Mouse (Mus musculus): ENCODE measurements at regions not wholly inside any gene's neighbourhood (a gene's known extent, or its start where the extent isn't known, plus 50 kb on each side); places are given as distances from the start of the nearest gene placed in this dataset.
"Not testable (repeated sequence)": the region's sequence is repeated elsewhere in the genome, so short reads cannot be mapped to it uniquely, and the experiment has no call there.

GRCm38 (mm10) chr3:84390769-84391168 is 84.1 kb upstream of the Trim2 start:
- Histone ChIP-seq H3K9ac (ENCODE audit: low read depth, low read length) (no peak overlapping the region), H3K4me1 (ENCODE audit: control insufficient read depth, insufficient read depth, low read length) (no peaks in the 10 kb centered on the region), H3K79me2 (replicated peaks; ENCODE audit: control insufficient read depth, insufficient read depth, low read length) (no peaks in the 10 kb centered on the region), H3K27ac (no peak overlapping the region), H3K36me3 (ENCODE audit: control insufficient read depth, insufficient read depth, low read length) (no peaks in the 10 kb centered on the region), H3K27me3 (ENCODE audit: control insufficient read depth, insufficient read depth, low read length) (no peaks in the 10 kb centered on the region), H3K4me3 (no peak overlapping the region)
- intact Hi-C loops (cut with DNase I), result no loop called here
- no peak for DNase-seq
- TF ChIP-seq EP300 (IDR thresholded peaks at IDR 0.05; ENCODE audit: insufficient read depth, low read depth, low read length) (no peak), CTCF (IDR thresholded peaks at IDR 0.05) (no peak), POLR2A (IDR thresholded peaks at IDR 0.05; ENCODE audit: insufficient read depth, low read depth, low read length) (no peak)
- 65% methylated on average over 5 of the region's 5 CpGs for WGBS

- WGBS, result 78% methylated on average over 6 of the region's 6 CpGs
- intact Hi-C loops (cut with DNase I), result no loop called here
- no peak for TF ChIP-seq POLR2A (IDR thresholded peaks at IDR 0.05; ENCODE audit: insufficient read depth, low read depth, low read length)
- TF ChIP-seq EP300 (IDR thresholded peaks at IDR 0.05; ENCODE audit: insufficient read depth, low read depth, low read length), result no peak
- TF ChIP-seq CTCF (IDR thresholded peaks at IDR 0.05), result no peak
Observed at GRCm38 (mm10) chr3:84388486-84388885, 81.8 kb upstream of the Trim2 start.

GRCm38 (mm10) chr3:84385656-84386055 is 79.0 kb upstream of the Trim2 start:
- no peaks in the 10 kb centered on the region for H3K36me3 ChIP-seq (ENCODE audit: control insufficient read depth, insufficient read depth, low read length)
- H3K4me3 ChIP-seq, result no peak overlapping the region
- intact Hi-C loops (cut with DNase I), result no loop called here
- no peak overlapping the region for H3K9ac ChIP-seq (ENCODE audit: low read depth, low read length)
- H3K79me2 ChIP-seq (replicated peaks; ENCODE audit: control insufficient read depth, insufficient read depth, low read length), result no peaks in the 10 kb centered on the region
- WGBS, result 64% methylated on average over 5 of the region's 5 CpGs
- H3K4me1 ChIP-seq (ENCODE audit: control insufficient read depth, insufficient read depth, low read length), result no peaks in the 10 kb centered on the region
- TF ChIP-seq EP300 (IDR thresholded peaks at IDR 0.05; ENCODE audit: insufficient read depth, low read depth, low read length) (no peak), CTCF (IDR thresholded peaks at IDR 0.05) (no peak), POLR2A (IDR thresholded peaks at IDR 0.05; ENCODE audit: insufficient read depth, low read depth, low read length) (no peak)
- no peaks in the 10 kb centered on the region for H3K27me3 ChIP-seq (ENCODE audit: control insufficient read depth, insufficient read depth, low read length)
- DNase-seq, result no peak
- H3K27ac ChIP-seq, result no peak overlapping the region

More at GRCm38 (mm10) chr3:84388486-84388885, 81.8 kb upstream of the Trim2 start:
- H3K36me3 ChIP-seq (ENCODE audit: control insufficient read depth, insufficient read depth, low read length), result no peaks in the 10 kb centered on the region
- no peaks in the 10 kb centered on the region for H3K4me1 ChIP-seq (ENCODE audit: control insufficient read depth, insufficient read depth, low read length)
- no peak overlapping the region for H3K9ac ChIP-seq (ENCODE audit: low read depth, low read length)
- no peak for DNase-seq
- H3K27ac ChIP-seq, result no peak overlapping the region
- H3K27me3 ChIP-seq (ENCODE audit: control insufficient read depth, insufficient read depth, low read length), result no peaks in the 10 kb centered on the region
- H3K79me2 ChIP-seq (replicated peaks; ENCODE audit: control insufficient read depth, insufficient read depth, low read length), result no peaks in the 10 kb centered on the region
- no peak overlapping the region for H3K4me3 ChIP-seq

- TF ChIP-seq CTCF (IDR thresholded peaks at IDR 0.05) (no peak), EP300 (IDR thresholded peaks at IDR 0.05; ENCODE audit: insufficient read depth, low read depth, low read length) (no peak), POLR2A (IDR thresholded peaks at IDR 0.05; ENCODE audit: insufficient read depth, low read depth, low read length) (no peak)
- WGBS, result 82% methylated on average over 3 of the region's 3 CpGs
- H3K79me2 ChIP-seq (replicated peaks; ENCODE audit: control insufficient read depth, insufficient read depth, low read length), result no peaks in the 10 kb centered on the region
- no peaks in the 10 kb centered on the region for H3K36me3 ChIP-seq (ENCODE audit: control insufficient read depth, insufficient read depth, low read length)
- H3K4me3 ChIP-seq, result no peak overlapping the region
- H3K4me1 ChIP-seq (ENCODE audit: control insufficient read depth, insufficient read depth, low read length), result no peaks in the 10 kb centered on the region
- no peak for DNase-seq
- intact Hi-C loops (cut with DNase I), result no loop called here
- no peaks in the 10 kb centered on the region for H3K27me3 ChIP-seq (ENCODE audit: control insufficient read depth, insufficient read depth, low read length)
- no peak overlapping the region for H3K9ac ChIP-seq (ENCODE audit: low read depth, low read length)
- no peak overlapping the region for H3K27ac ChIP-seq
Observed at GRCm38 (mm10) chr3:84383559-84383958, 76.9 kb upstream of the Trim2 start.

GRCm38 (mm10) chr3:84383038-84383437 is 76.4 kb upstream of the Trim2 start:
- DNase-seq; H3K4me1 ChIP-seq (ENCODE audit: control insufficient read depth, insufficient read depth, low read length); H3K36me3 ChIP-seq (ENCODE audit: control insufficient read depth, insufficient read depth, low read length); H3K4me3 ChIP-seq; H3K79me2 ChIP-seq (replicated peaks; ENCODE audit: control insufficient read depth, insufficient read depth, low read length); intact Hi-C loops (cut with DNase I); H3K9ac ChIP-seq (ENCODE audit: low read depth, low read length); H3K27ac ChIP-seq; H3K27me3 ChIP-seq (ENCODE audit: control insufficient read depth, insufficient read depth, low read length): not testable (repeated sequence)

- 51% methylated on average over 4 of the region's 4 CpGs for WGBS
- peak in 1 of 2 experiments; percentile 32 for DNase-seq
Observed at GRCm38 (mm10) chr3:84382006-84382405, 75.3 kb upstream of the Trim2 start.

More at GRCm38 (mm10) chr3:84382006-84382405, 75.3 kb upstream of the Trim2 start:
- Histone ChIP-seq H3K27me3 (ENCODE audit: control insufficient read depth, insufficient read depth, low read length) (no peaks in the 10 kb centered on the region), H3K9ac (ENCODE audit: low read depth, low read length) (no peak overlapping the region), H3K4me1 (ENCODE audit: control insufficient read depth, insufficient read depth, low read length) (no peaks in the 10 kb centered on the region), H3K79me2 (replicated peaks; ENCODE audit: control insufficient read depth, insufficient read depth, low read length) (no peaks in the 10 kb centered on the region), H3K36me3 (ENCODE audit: control insufficient read depth, insufficient read depth, low read length) (no peaks in the 10 kb centered on the region), H3K27ac (no peak overlapping the region), H3K4me3 (no peak overlapping the region)
- TF ChIP-seq CTCF (IDR thresholded peaks at IDR 0.05) (no peak), EP300 (IDR thresholded peaks at IDR 0.05; ENCODE audit: insufficient read depth, low read depth, low read length) (no peak), POLR2A (IDR thresholded peaks at IDR 0.05; ENCODE audit: insufficient read depth, low read depth, low read length) (no peak)
- intact Hi-C loops (cut with DNase I), result no loop called here
